Mouse (Mus musculus) thymus, postnatal 4 days (tissue): ENCODE measurements around the gene Ttbk2.
A peak's percentile ranks its signal among the peaks of the same experiment; 100 is the strongest.

Experiments
- DNase-seq: peaks from one replicate; pipeline ENCODE4 v3.0.0; 2021

The Ttbk2 gene

DNA sequence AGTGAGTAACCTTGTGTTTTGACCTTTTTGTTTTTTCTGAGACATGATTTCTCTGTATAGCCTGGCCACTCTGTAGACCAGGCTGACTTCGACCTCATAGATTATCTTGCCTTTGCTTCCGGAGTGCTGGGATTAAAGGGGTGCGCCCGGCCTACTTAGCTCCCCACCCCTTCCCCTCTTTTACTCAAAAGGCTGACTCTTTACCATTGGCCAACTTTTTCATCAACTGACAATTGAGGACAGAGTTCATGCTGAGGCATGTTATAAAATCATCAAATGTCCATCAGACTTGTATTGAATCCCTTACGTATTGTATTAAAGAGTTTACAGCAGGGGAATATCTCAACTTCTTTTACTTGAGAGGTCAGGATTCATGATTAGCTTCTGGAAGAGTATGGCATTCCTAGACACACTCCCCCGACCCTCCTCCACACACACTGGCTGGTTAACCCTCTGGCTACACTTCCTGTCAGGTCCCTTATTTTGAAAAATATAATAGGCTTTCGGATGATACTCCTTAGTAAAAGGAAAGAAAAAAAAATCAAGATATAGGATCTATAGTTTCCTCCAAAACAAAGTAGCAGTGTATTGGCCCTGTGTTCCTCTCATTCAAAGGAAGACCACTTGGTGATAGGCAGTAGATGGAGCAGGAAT, 118.4 kb downstream of the Ttbk2 start:
- no peak for DNase-seq

DNA sequence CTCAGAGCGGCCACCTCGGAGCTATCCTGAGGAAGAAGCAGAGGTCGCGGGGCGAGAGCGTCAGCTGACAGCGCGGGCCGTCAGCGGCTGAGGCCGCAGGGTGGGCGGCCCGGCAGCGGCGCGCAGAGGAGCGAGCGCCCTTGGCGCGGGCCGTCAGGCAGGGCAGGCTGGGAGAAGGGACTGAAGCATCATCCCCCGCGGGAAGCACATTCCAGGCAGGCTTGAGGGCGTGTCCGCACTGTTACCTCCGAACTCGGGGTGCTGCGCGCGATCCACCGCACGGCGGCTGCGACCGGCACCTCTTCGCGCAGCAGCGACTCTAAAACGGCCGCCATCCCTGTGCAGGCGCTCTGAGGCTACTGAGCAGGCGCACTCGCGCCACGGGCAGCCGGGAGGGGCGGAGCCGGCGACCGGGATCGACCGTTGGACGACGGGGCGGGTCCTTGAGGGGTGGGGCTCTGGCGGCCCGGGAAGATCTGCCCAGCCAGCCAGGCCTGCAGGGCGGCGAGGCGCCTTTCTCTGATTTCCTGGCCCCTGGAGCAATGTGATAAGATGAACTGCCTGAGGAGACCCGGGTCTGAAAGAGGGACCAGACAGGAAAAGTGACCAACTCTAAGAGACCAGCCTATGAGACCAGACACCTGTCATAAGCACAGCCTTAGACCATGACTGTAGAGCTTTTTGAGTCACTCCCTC, 119.1 kb downstream of the Ttbk2 start:
- DNase-seq, result peak; percentile 96

- DNase-seq, result peak; percentile 70
Measured at GRCm38 (mm10) chr2:120730639-120731166, 119.7 kb downstream of the Ttbk2 start.

GRCm38 (mm10) chr2:120729775-120730585, 120.4 kb downstream of the Ttbk2 start:
- peak; percentile 63 for DNase-seq

- no peak for DNase-seq
Measured at GRCm38 (mm10) chr2:120724176-120724575, 126.2 kb downstream of the Ttbk2 start.

GRCm38 (mm10) chr2:120723621-120724020, 126.8 kb downstream of the Ttbk2 start:
- no peak for DNase-seq

- no peak for DNase-seq
Measured at GRCm38 (mm10) chr2:120722491-120722890, 127.9 kb downstream of the Ttbk2 start.

DNA sequence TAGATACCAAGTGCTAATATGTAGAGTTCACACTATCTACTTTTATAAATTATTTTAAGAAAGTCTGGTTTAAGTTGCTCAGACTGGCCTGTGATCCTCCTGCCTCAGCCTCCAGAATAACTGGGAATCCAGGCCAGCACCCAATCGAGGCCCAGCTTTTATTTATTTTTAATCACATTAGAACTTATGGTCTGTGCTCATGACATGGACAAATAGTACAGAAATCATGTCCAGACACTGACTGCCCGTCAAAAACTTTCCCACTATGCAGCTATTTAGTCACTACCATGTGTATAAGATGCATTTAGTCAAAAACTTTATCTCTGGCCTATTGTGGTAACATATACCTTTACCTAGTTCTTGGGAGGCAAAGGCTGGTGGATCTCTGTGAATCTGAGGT, 128.5 kb downstream of the Ttbk2 start:
- DNase-seq, result no peak

DNA sequence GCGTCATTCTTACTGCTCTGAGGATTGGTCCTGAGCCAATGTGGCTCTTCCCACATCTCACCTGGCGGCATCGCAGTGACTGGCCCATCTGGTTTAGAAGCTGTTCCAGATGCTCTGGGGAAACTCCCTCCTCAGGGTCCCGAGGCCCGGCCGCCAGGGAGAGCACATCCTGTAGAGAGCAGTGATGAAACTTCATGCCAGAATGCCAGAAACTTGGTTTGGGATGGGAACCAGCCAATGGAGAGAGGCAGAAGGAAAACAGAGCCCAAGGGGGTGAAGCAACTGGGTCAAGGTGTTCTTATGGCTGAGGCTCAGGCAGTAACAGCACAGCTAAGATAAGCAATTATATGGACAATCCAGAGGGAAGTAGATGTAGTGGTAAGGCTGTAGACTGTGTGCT, 129.6 kb downstream of the Ttbk2 start:
- no peak for DNase-seq

DNA sequence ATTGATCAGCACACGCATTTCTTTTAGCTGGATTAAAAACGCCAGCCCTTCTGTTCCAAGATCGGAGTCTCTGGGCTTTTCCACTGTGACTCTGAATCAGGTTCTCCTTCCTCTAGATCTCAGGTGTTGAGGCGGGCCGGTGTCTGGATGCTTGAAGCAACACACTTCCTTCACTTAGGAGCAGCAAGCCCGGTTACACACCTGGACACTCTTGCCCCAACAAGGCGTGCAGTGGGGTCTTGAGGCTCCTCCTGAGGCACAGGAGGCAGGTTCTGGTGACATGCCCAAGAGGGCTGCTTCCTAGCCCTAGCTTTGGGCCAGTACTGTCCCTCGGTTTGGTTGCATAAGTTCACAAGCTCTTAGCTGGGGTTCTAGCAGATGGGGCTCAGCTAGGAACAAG, 131.9 kb downstream of the Ttbk2 start:
- no peak for DNase-seq

- no peak for DNase-seq
Measured at GRCm38 (mm10) chr2:120713441-120713840, 137.0 kb downstream of the Ttbk2 start.

GRCm38 (mm10) chr2:120710948-120711347, 139.5 kb downstream of the Ttbk2 start:
- no peak for DNase-seq

DNA sequence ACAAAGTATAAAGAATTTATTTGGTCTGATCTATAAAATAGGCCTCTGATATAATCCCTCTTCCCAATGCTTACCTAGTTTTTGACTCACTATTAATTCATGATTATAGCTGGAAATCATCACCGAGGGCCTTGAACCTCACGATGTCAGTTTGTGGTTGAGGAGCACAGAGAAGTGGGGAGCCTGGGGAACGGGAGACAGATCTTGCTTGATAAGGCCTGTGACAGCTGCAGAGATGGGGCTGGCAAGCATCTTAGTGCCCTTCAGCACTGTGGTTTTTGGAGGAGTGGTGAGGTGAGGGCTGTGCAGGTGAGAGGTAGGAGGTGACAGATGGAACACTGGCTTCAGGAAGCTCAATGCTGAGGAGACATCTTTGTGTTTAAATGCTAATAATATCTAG, 140.2 kb downstream of the Ttbk2 start:
- peak; percentile 56 for DNase-seq

GRCm38 (mm10) chr2:120707041-120707440, 143.4 kb downstream of the Ttbk2 start:
- DNase-seq, result no peak

- no peak for DNase-seq
Measured at GRCm38 (mm10) chr2:120702675-120703074, 147.7 kb downstream of the Ttbk2 start.

DNA sequence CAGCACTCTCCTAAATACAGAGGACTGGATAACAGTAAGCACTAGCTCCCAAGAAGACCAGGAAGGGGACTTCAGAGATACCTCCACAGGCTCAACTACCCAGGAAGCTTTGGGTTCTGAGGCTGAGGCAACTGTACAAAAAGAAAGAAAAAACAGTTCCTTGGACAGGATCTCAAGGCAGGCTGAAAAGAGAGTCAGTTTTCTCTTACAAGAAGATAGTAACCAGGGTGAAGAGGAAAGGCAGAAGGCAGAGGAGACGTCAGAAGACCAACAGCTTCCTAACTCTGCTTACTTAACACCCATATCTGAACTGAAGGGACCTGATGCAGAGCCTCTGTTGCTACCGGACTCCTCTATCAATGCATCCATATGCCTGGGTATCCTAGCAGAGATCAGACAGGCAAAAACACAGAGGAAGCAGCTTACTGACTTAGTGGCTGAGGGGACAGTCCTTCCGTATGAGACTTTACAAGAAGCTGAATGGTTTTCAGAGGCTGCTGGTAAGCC, 150.0 kb downstream of the Ttbk2 start:
- DNase-seq, result no peak

GRCm38 (mm10) chr2:120697767-120698166, 152.6 kb downstream of the Ttbk2 start:
- DNase-seq, result no peak
